Mouse (Mus musculus): ENCODE measurements at regions not wholly inside any gene's neighbourhood (a gene's known extent, or its start where the extent isn't known, plus 50 kb on each side); places are given as distances from the start of the nearest gene placed in this dataset.
"Not testable (repeated sequence)": the region's sequence is repeated elsewhere in the genome, so short reads cannot be mapped to it uniquely, and the experiment has no call there.

GRCm38 (mm10) chr4:97509576-97509975 lies 263.0 kb upstream of the Nfia start:
- Histone ChIP-seq H3K4me3 (no peak overlapping the region), H3K36me3 (no peaks in the 10 kb centered on the region), H3K9me3 (no peaks in the 10 kb centered on the region), H3K4me1 (no peaks in the 10 kb centered on the region), H3K9ac (replicated peaks) (no peak overlapping the region), H3K4me2 (replicated peaks) (no peak overlapping the region), H3K27ac (replicated peaks) (no peak overlapping the region), H3K27me3 (no peaks in the 10 kb centered on the region)
- no peak for ATAC-seq (replicated peaks)
- 74% methylated on average over 8 of the region's 8 CpGs for whole genome bisulfite sequencing

DNA sequence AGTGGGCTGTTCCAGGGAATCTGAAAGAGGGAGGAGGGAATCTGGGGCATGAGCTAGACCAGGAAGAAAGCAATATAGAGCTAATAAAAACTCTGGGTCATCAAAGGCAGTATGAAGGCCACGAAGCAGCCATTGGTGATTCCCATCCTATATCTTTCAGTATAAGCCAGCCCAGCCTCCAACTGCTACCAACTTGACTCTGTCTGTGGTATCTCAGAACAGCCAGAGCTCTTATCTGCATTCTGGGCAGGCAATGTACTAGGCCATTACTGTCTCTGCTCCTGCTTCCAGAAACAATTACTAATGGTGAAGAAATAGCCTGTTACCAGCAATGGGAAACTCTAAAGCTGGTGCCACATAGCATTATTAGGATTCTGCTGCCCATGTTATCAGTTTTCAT lies 266.8 kb upstream of the Nfia start:
- H3K27me3 ChIP-seq = no peaks in the 10 kb centered on the region
- H3K27ac ChIP-seq (replicated peaks) = no peak overlapping the region
- H3K9ac ChIP-seq (replicated peaks) = no peak overlapping the region
- H3K4me2 ChIP-seq (replicated peaks) = no peak overlapping the region
- H3K4me1 ChIP-seq = no peaks in the 10 kb centered on the region
- no peak for ATAC-seq (replicated peaks)
- H3K9me3 ChIP-seq = no peaks in the 10 kb centered on the region
- no peaks in the 10 kb centered on the region for H3K36me3 ChIP-seq
- WGBS = 89% methylated on average over 1 of the region's 1 CpGs
- H3K4me3 ChIP-seq = no peak overlapping the region

DNA sequence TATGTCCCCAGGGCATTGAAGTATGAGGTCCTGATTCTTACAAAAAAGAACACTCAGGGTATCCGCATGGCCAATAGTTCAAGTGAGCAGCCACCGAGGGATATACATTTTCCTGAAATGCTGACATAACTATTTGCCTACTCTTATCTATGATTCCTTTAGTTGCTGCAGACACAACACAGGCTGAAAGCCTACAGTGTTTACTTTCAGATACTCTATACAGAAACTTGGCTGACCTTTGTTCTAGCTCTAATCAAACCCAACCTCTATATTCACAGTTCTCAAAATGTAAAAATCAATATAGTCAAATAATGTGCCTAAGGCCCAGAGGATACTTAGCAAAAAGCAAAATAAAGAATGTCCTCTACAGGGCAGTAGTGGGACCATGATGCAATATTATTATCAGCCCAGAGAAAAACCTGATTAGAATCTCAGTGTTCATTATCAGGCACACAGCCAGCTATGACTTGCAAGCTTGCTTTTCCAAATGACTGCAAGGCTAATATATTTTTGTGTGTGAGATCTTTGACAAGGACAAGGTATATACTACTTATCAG lies 281.2 kb upstream of the Nfia start:
- no peak overlapping the region for H3K4me2 ChIP-seq (replicated peaks)
- ATAC-seq (replicated peaks) = no peak
- 94% methylated on average over 2 of the region's 2 CpGs for WGBS
- H3K9me3 ChIP-seq = no peaks in the 10 kb centered on the region
- no peaks in the 10 kb centered on the region for H3K36me3 ChIP-seq
- no peaks in the 10 kb centered on the region; the same call in 1 of the 2 replicates for H3K27me3 ChIP-seq
- H3K9ac ChIP-seq (replicated peaks) = no peak overlapping the region
- no peak overlapping the region for H3K27ac ChIP-seq (replicated peaks)
- H3K4me3 ChIP-seq = no peak overlapping the region
- no peaks in the 10 kb centered on the region; the same call in 1 of the 2 replicates for H3K4me1 ChIP-seq

- H3K27me3 ChIP-seq = no peaks in the 10 kb centered on the region; the same call in 1 of the 2 replicates
- no peak overlapping the region for H3K4me2 ChIP-seq (replicated peaks)
- H3K9ac ChIP-seq (replicated peaks) = no peak overlapping the region
- no peaks in the 10 kb centered on the region for H3K36me3 ChIP-seq
- H3K9me3 ChIP-seq = no peaks in the 10 kb centered on the region
- no peak overlapping the region for H3K4me3 ChIP-seq
- 55% methylated on average over 10 of the region's 10 CpGs for WGBS
- H3K27ac ChIP-seq (replicated peaks) = no peak overlapping the region
- ATAC-seq (replicated peaks) = no peak
- H3K4me1 ChIP-seq = peaks cover 3% of the 10 kb centered on the region; the same call in 1 of the 2 replicates
Observed at GRCm38 (mm10) chr4:97486354-97486753, 286.2 kb upstream of the Nfia start.

- Histone ChIP-seq H3K4me2 (replicated peaks) (no peak overlapping the region), H3K27ac (replicated peaks) (no peak overlapping the region), H3K9me3 (no peaks in the 10 kb centered on the region), H3K4me3 (no peak overlapping the region), H3K4me1 (peaks cover 3% of the 10 kb centered on the region; the same call in 1 of the 2 replicates), H3K27me3 (no peaks in the 10 kb centered on the region; the same call in 1 of the 2 replicates), H3K36me3 (no peaks in the 10 kb centered on the region), H3K9ac (replicated peaks) (no peak overlapping the region)
- WGBS = 94% methylated on average over 3 of the region's 3 CpGs
- ATAC-seq (replicated peaks) = no peak
Observed at GRCm38 (mm10) chr4:97485225-97485624, 287.3 kb upstream of the Nfia start.

GRCm38 (mm10) chr4:97482701-97483246 lies 289.8 kb upstream of the Nfia start:
- Histone ChIP-seq H3K36me3 (no peaks in the 10 kb centered on the region), H3K4me3 (no peak overlapping the region), H3K27me3 (no peaks in the 10 kb centered on the region; the same call in 1 of the 2 replicates), H3K9me3 (no peaks in the 10 kb centered on the region), H3K27ac (replicated peaks) (no peak overlapping the region), H3K4me2 (replicated peaks) (no peak overlapping the region), H3K9ac (replicated peaks) (no peak overlapping the region), H3K4me1 (peaks cover 3% of the 10 kb centered on the region; the same call in 1 of the 2 replicates)
- WGBS = 69% methylated on average over 10 of the region's 10 CpGs
- peak; percentile 72 for ATAC-seq (replicated peaks)

DNA sequence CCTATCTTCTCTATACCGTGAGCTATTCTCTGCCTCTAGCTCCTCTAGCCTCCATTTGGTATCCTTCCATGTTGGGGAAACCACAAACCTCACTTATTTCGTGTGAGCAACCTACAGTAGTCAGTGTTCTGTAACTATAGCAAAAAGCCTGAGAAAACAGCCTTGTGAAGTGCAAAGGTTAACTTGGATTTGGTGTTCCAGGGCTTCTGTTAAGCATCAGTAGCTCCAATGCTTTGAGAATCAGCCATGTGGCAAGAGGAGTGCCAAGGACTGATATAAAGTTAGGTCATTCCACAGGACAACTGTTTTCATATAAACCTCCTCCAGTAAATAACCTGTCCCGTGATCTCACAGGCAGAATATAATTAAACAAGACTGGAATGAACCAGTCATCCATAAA lies 290.7 kb upstream of the Nfia start:
- Histone ChIP-seq H3K4me1 (peaks cover 9% of the 10 kb centered on the region), H3K9ac (replicated peaks) (no peak overlapping the region), H3K27me3 (no peaks in the 10 kb centered on the region), H3K27ac (replicated peaks) (no peak overlapping the region), H3K9me3 (no peaks in the 10 kb centered on the region), H3K36me3 (no peaks in the 10 kb centered on the region), H3K4me2 (replicated peaks) (no peak overlapping the region), H3K4me3 (no peak overlapping the region)
- 78% methylated on average over 3 of the region's 3 CpGs for WGBS
- no peak for ATAC-seq (replicated peaks)

- Histone ChIP-seq H3K4me2 (replicated peaks) (no peak overlapping the region), H3K4me3 (no peak overlapping the region), H3K9me3 (no peaks in the 10 kb centered on the region), H3K36me3 (no peaks in the 10 kb centered on the region), H3K4me1 (peaks cover 11% of the 10 kb centered on the region), H3K9ac (replicated peaks) (no peak overlapping the region), H3K27ac (replicated peaks) (peak overlapping the region; percentile 69), H3K27me3 (no peaks in the 10 kb centered on the region)
- under 1% methylated on average over 3 of the region's 3 CpGs for WGBS
- peak; percentile 96 for ATAC-seq (replicated peaks)
Observed at GRCm38 (mm10) chr4:97476571-97477190, 293.7 kb upstream of the Gm10192 start.

DNA sequence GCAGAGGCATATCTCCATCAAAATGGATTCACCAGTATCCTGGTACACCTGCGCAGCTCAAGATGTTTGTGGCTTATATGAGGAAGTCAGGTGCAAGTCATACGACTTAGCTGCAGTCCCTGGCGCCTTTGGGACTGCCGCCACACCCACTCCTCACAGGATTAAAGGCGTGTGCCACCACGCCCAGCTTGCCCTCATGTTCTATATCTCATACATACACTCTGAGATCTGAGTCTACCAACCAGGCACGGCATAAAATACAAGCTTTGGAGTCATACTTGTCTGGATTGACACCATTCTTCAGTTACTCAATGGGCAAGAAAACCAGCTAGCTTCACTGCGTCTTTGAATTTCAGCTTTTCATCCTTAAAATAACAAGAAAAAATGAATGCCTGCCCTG lies 290.5 kb upstream of the Gm10192 start:
- H3K4me1 ChIP-seq = peaks cover 11% of the 10 kb centered on the region
- not testable (repeated sequence) for H3K36me3 ChIP-seq; ATAC-seq (replicated peaks); H3K9ac ChIP-seq (replicated peaks); H3K4me2 ChIP-seq (replicated peaks); H3K27me3 ChIP-seq; H3K9me3 ChIP-seq; H3K4me3 ChIP-seq; H3K27ac ChIP-seq (replicated peaks)
- 96% methylated on average over 8 of the region's 8 CpGs for WGBS

DNA sequence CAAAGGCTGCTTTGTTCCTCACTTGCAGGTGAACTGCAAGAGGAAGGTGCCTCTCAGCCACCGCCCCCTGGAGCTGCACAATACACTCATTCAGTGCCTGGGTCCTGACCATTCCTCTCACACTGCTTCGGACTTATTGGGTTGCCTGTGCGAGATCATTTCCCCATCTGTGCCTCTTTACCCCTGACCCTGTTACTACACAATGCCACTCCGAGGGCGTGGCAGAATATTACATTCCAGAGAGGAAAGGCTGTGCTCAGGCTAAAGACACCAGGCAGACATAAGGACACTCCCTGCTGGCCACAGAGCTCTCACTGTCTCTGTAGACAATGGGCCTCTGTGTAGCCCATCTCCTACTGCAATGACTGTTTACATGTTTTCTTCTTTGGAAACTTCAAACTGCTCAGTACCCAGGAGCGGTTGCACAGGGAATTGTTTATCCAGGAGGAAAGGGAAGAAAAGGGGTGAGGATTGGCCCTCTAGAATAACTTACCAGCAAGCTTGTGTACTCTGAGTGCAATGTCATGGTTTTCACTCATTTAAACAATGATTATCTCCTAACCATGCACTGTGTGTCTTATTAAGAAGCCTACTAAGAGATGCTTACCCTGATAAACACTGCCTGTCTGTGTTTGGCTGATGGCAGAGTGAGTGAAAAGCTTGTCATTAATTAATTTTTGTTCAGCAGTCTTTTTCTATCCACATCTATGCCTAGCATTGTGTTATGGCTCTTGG lies 283.1 kb upstream of the Gm10192 start:
- ATAC-seq (replicated peaks) = no peak
- WGBS = 32% methylated on average over 6 of the region's 6 CpGs
- Histone ChIP-seq H3K9me3 (no peaks in the 10 kb centered on the region), H3K4me2 (replicated peaks) (no peak overlapping the region), H3K27me3 (no peaks in the 10 kb centered on the region), H3K4me3 (no peak overlapping the region), H3K4me1 (0 out of 2 replicates have a peak, but pooled peaks cover 4% of the 10 kb centered on the region), H3K27ac (replicated peaks) (no peak overlapping the region), H3K36me3 (no peaks in the 10 kb centered on the region), H3K9ac (replicated peaks) (no peak overlapping the region)

- H3K36me3 ChIP-seq = no peaks in the 10 kb centered on the region
- no peaks in the 10 kb centered on the region for H3K9me3 ChIP-seq
- H3K4me1 ChIP-seq = 0 out of 2 replicates have a peak, but pooled peaks cover 4% of the 10 kb centered on the region
- no peak for ATAC-seq (replicated peaks)
- H3K4me2 ChIP-seq (replicated peaks) = no peak overlapping the region
- no peak overlapping the region for H3K27ac ChIP-seq (replicated peaks)
- H3K4me3 ChIP-seq = no peak overlapping the region
- H3K9ac ChIP-seq (replicated peaks) = no peak overlapping the region
- H3K27me3 ChIP-seq = no peaks in the 10 kb centered on the region
Observed at GRCm38 (mm10) chr4:97465517-97465916, 282.6 kb upstream of the Gm10192 start.

GRCm38 (mm10) chr4:97461177-97461576 lies 278.2 kb upstream of the Gm10192 start:
- no peaks in the 10 kb centered on the region for H3K9me3 ChIP-seq
- 8% methylated on average over 1 of the region's 1 CpGs for WGBS
- no peaks in the 10 kb centered on the region for H3K27me3 ChIP-seq
- ATAC-seq (replicated peaks) = no peak
- no peak overlapping the region for H3K9ac ChIP-seq (replicated peaks)
- H3K4me3 ChIP-seq = no peak overlapping the region
- H3K4me1 ChIP-seq = 0 out of 2 replicates have a peak, but pooled peaks cover 3% of the 10 kb centered on the region
- H3K4me2 ChIP-seq (replicated peaks) = no peak overlapping the region
- H3K36me3 ChIP-seq = no peaks in the 10 kb centered on the region
- H3K27ac ChIP-seq (replicated peaks) = no peak overlapping the region
